Mouse (Mus musculus) spleen, adult 2 months (tissue): Measurements from ENCODE around the gene Phox2b.

ENCODE experiments used
- CTCF ChIP-seq: fragments of 200-500 bp; IDR thresholded peaks from 2 replicates; pipeline ENCODE4 v1.5.1; 2011; ENCODE audit warnings: mild to moderate bottlenecking, inconsistent platforms; ENCODE audit not compliant: insufficient read depth, insufficient read length, insufficient replicate concordance; ENCODE audit errors: extremely low read depth
- POLR2A ChIP-seq: fragments of 200-500 bp; IDR thresholded peaks from 2 replicates; pipeline ENCODE4 v1.6.1; 2011; ENCODE audit warnings: low read depth, low read length, inconsistent platforms

DNA sequence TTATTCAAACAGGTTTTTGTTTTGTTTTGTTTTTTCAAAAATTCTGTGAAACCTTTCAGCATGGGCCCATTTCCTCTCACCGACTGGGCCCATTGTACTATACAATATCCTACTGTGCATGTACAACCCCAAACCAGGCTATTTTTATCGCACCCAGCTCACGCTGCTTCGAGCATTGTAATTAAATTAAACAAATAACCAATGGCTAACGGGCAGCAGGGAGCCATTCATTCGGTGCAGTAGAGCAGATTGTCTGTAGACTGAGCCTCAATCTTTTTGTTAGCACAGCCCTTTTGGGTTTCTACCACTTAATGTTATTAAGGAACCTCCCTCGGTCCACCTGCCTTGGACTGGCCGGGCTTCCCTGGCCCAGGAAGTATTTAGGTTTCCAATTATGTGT, 39.5 kb upstream of the Phox2b start:
- no peak for TF ChIP-seq CTCF
- TF ChIP-seq POLR2A, result no peak
